Mouse (Mus musculus): ENCODE results near the gene Mcf2l.

GRCm38 (mm10) chr8:12870656-12871055 is 3.0 kb upstream of the Mcf2l start:
- TF ChIP-seq CTCF (IDR thresholded peaks at IDR 0.05; ENCODE audit: extremely low read depth, insufficient read depth, low read length) (no peak), POLR2A (IDR thresholded peaks at IDR 0.05; ENCODE audit: extremely low read depth, insufficient read depth, low read length) (no peak)

Data from cortical plate, adult 2 months (tissue).